Mouse (Mus musculus): Measurements from ENCODE around the gene Cdc16. TPM values are rescaled to one million over a fixed set of nuclear protein-coding genes. Genes with fewer than 3 reads are reported as not detected.
"Not testable (repeated sequence)": the region's sequence is repeated elsewhere in the genome, so short reads cannot be mapped to it uniquely, and the experiment has no call there.

The Cdc16 gene
- total and polyA plus RNA-seq, 3 experiments = 55.1 to 94.3 (median 55.6) TPM

DNA sequence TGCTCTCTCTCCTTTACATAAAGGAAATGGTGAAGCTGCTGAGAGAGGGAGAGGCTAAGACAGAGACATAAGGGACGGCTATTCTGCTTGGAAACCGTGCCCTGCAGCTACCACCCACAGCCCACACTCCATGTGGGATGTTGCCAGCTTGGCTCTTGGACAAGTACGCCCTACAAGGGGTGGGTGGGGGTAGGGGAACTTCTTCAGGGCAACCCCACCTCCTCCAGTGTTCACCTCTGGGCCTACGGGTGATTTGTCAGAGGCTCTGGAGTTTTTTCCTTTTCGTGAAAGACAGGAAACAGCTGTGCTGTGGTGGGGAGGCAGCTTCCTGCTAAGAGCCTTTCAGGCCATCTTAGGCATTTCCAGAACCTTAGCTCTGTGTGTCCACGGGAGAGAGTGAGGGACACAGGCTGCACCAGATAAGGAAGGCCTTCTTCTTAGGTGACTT is 17.1 kb upstream of the Cdc16 start:
- H3K27ac ChIP-seq (ENCODE audit: insufficient read depth, low read depth) = no peak overlapping the region
- no peak overlapping the region for H3K4me3 ChIP-seq (replicated peaks in 1 of 3; ENCODE audit: low read depth in 2 of 3, low read length in 2 of 3, poor library complexity in 1 of 3)

DNA sequence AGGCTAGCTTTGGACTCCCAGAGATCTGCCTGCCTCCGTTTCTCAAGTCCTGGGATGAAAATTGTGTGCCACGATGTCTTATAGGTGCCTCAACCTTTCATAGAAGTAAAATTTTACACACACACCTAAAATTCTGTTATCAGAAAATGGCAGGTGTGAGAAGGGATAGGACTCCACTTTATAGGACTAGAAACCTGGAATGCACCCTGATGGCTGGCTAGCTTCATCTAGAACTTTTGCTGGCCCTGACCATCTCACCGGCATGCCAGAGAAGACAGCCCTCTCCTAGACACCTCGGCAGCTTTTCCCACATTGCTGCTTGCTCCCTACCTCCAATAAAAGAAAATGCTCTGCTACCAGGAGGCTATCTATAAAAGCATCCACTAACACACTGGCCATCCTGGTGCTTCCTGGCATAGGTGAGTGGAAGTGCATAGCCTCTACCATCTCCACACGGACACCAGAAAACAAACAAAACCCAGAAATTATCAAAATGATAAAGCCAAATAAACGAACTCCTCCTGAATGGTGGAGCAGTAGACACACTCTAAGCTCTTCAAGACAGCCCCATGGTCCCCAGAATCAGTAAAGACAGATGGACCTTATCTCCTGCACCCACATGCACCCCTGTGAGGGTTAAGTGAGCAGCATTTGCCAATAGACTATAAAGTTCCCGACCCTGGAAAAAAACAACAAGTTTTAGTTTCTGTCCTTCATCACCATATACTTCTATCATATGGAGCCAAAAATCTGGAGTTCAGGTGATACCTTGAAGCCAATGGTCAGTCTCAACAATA is 16.5 kb upstream of the Cdc16 start:
- no peak overlapping the region for H3K9ac ChIP-seq (ENCODE audit: insufficient read depth, low read depth)
- H3K4me2 ChIP-seq (ENCODE audit: insufficient read depth, low read depth, poor library complexity, severe bottlenecking) = no peak overlapping the region
- DNase-seq (ENCODE audit: extremely low read depth) = no peak
- in situ Hi-C loops (cut with MboI; ENCODE audit: low pct_ligation_motif_present, low pct_unique_long_range_greater_than_20kb, low sequenced_read_pairs) (loop anchor here (10.0 kb wide), 3 partner anchors 66 to 326 kb away; partner anchors contain the start of gene Rasa3), dilution Hi-C loops (cut with MboI; ENCODE audit: extremely low pct_ligation_motif_present, extremely low pct_unique_long_range_greater_than_20kb, low sequenced_read_pairs) (no loop called here)
- H3K4me1 ChIP-seq (ENCODE audit: control insufficient read depth in 1 of 2, insufficient read depth in 2 of 2) = peaks cover 0 to 9% of the 10 kb centered on the region in 2 experiments; a peak in 2 of 4 replicates
- H3K9me3 ChIP-seq (replicated peaks; ENCODE audit: low read length) = no peaks in the 10 kb centered on the region
- TF ChIP-seq CTCF (conservative IDR thresholded peaks at IDR 0.05 in 1 of 2, IDR thresholded peaks at IDR 0.05 in 1 of 2; ENCODE audit: low read depth in 2 of 2, low read length in 2 of 2) = no peak
- TF ChIP-seq KAT2A (IDR thresholded peaks at IDR 0.05; ENCODE audit: insufficient replicate concordance, low read length) = no peak
- no peak for TF ChIP-seq BHLHE40 (IDR thresholded peaks at IDR 0.05; ENCODE audit: low read depth, low read length)
- TF ChIP-seq RCOR1 (conservative IDR thresholded peaks at IDR 0.05; ENCODE audit: low read depth, low read length) = no peak
- no peak for TF ChIP-seq ZMIZ1 (IDR thresholded peaks at IDR 0.05; ENCODE audit: low read depth, low read length)
- no peaks in the 10 kb centered on the region for H3K36me3 ChIP-seq (replicated peaks in 1 of 2; ENCODE audit: control insufficient read depth in 1 of 2, insufficient read depth in 1 of 2, low read length in 1 of 2)
- H3K27me3 ChIP-seq (replicated peaks) = no peaks in the 10 kb centered on the region
- no peak overlapping the region for H3K27ac ChIP-seq (ENCODE audit: insufficient read depth, low read depth)
- H3K79me2 ChIP-seq (replicated peaks; ENCODE audit: control insufficient read depth, extremely low read depth, insufficient read depth, poor library complexity, severe bottlenecking) = no peaks in the 10 kb centered on the region
- H3K4me3 ChIP-seq (replicated peaks in 1 of 3; ENCODE audit: low read depth in 2 of 3, low read length in 2 of 3, poor library complexity in 1 of 3) = no peak overlapping the region

More for the DNA sequence above, 17.1 kb upstream of the Cdc16 start:
- Histone ChIP-seq H3K4me1 (ENCODE audit: control insufficient read depth in 1 of 2, insufficient read depth in 2 of 2) (peaks cover 0 to 9% of the 10 kb centered on the region in 2 experiments; a peak in 2 of 4 replicates), H3K9ac (ENCODE audit: insufficient read depth, low read depth) (no peak overlapping the region), H3K27me3 (replicated peaks) (no peaks in the 10 kb centered on the region), H3K79me2 (replicated peaks; ENCODE audit: control insufficient read depth, extremely low read depth, insufficient read depth, poor library complexity, severe bottlenecking) (no peaks in the 10 kb centered on the region), H3K9me3 (replicated peaks; ENCODE audit: low read length) (no peaks in the 10 kb centered on the region), H3K4me2 (ENCODE audit: insufficient read depth, low read depth, poor library complexity, severe bottlenecking) (no peak overlapping the region), H3K36me3 (replicated peaks in 1 of 2; ENCODE audit: control insufficient read depth in 1 of 2, insufficient read depth in 1 of 2, low read length in 1 of 2) (no peaks in the 10 kb centered on the region)
- no peak for DNase-seq (ENCODE audit: extremely low read depth)
- dilution Hi-C loops (cut with MboI; ENCODE audit: extremely low pct_ligation_motif_present, extremely low pct_unique_long_range_greater_than_20kb, low sequenced_read_pairs) (no loop called here), in situ Hi-C loops (cut with MboI; ENCODE audit: low pct_ligation_motif_present, low pct_unique_long_range_greater_than_20kb, low sequenced_read_pairs) (loop anchor here (10.0 kb wide), 3 partner anchors 66 to 326 kb away; partner anchors contain the start of gene Rasa3)
- no peak for TF ChIP-seq MYC (IDR thresholded peaks at IDR 0.05; ENCODE audit: low read depth, low read length)
- TF ChIP-seq ETS1 (conservative IDR thresholded peaks at IDR 0.05; ENCODE audit: low read depth, low read length) = peak; percentile 12; the same call in 1 of the 2 replicates
- TF ChIP-seq RCOR1 (conservative IDR thresholded peaks at IDR 0.05; ENCODE audit: low read depth, low read length) = no peak

DNA sequence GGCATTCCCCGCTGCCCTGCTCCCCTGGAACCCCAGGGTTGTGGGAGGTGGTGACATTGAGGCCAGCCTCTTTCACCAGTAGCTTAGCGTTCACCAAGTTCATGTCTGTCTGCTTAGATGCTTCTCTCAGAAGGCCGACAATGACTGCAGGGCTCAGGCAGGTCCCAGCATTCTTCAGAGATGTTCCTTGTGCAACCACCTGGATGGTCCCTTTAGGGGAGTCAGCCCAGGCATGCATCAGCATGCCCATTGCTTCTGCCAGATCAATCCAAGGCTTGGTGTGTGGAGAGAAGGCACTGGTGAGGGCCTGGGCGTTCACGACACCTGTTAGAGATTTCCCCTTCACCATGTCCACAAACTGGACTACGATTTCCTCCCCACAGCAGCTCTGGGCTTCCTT is 11.3 kb upstream of the Cdc16 start:
- H3K79me2 ChIP-seq (replicated peaks; ENCODE audit: control insufficient read depth, extremely low read depth, insufficient read depth, poor library complexity, severe bottlenecking); DNase-seq (ENCODE audit: extremely low read depth); H3K9ac ChIP-seq (ENCODE audit: insufficient read depth, low read depth); H3K36me3 ChIP-seq (replicated peaks in 1 of 2; ENCODE audit: control insufficient read depth in 1 of 2, insufficient read depth in 1 of 2, low read length in 1 of 2); dilution Hi-C loops (cut with MboI; ENCODE audit: extremely low pct_ligation_motif_present, extremely low pct_unique_long_range_greater_than_20kb, low sequenced_read_pairs); H3K4me2 ChIP-seq (ENCODE audit: insufficient read depth, low read depth, poor library complexity, severe bottlenecking); H3K4me1 ChIP-seq (ENCODE audit: control insufficient read depth in 1 of 2, insufficient read depth in 2 of 2); H3K9me3 ChIP-seq (replicated peaks; ENCODE audit: low read length); H3K4me3 ChIP-seq (replicated peaks in 1 of 3; ENCODE audit: low read depth in 2 of 3, low read length in 2 of 3, poor library complexity in 1 of 3); H3K27me3 ChIP-seq (replicated peaks); H3K27ac ChIP-seq (ENCODE audit: insufficient read depth, low read depth): not testable (repeated sequence)
- in situ Hi-C loops (cut with MboI; ENCODE audit: low pct_ligation_motif_present, low pct_unique_long_range_greater_than_20kb, low sequenced_read_pairs) = loop anchor here (10.0 kb wide), 3 partner anchors 71 to 331 kb away; partner anchors contain the start of gene Rasa3

Measured in CH12.LX (cell line).